ENCODE assay signal across 21 mouse cellular contexts in the genomic region with DNA sequence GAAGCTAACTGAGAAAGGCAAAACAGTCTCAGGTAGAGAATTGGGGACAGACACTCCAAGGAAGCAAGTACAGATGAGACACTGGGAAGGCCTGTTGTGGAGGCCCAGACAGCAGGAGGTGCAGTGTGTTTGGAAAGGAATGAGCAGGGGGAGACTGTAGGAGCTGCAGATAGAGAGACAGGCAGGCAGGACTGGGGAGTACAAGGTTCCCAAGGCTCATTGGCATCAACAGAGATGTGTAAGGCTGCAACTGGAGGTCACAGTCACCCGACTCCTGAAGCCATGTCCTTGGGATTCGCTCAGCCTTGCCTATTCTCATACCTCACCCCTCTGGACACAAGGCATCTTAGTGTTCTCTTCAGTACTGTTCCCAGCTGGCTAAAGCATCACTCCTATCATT.
DNase-seq lines count a peak whose midpoint lies in the region; ATAC-seq lines count a peak whose summit lies in the region.
"Had no signal": no experiment of that assay in that cellular context is flagged by ENCODE, and none has a peak within 500 bp of the region (broad histone marks: within the 10 kb centered on the region; RNA-seq: fewer than 3 reads in every experiment).

No protein-coding gene starts in this region.

- no peak for ATAC-seq in forebrain, embryonic 14.5 days
- ATAC-seq: forebrain, embryonic 13.5 days; forebrain, embryonic 16.5 days had no signal

- peak overlapping the region; percentile 42; the same call in 1 of the 2 replicates for H3K27ac ChIP-seq in forebrain, embryonic 10.5 days
- H3K27ac ChIP-seq in forebrain, embryonic 14.5 days (ENCODE audit: low read depth, low read length) = no peak overlapping the region
- 0 out of 2 replicates have a peak overlapping the region, but pooled peaks have one; percentile 2 for H3K27ac ChIP-seq in limb, embryonic 10.5 days
- H3K27ac ChIP-seq: embryonic facial prominence, embryonic 13.5 days; embryonic facial prominence, embryonic 15.5 days; forebrain, embryonic 13.5 days had no signal

- H3K9me3 ChIP-seq in forebrain, embryonic 10.5 days = no peaks in the 10 kb centered on the region
- no peaks in the 10 kb centered on the region for H3K9me3 ChIP-seq in forebrain, embryonic 14.5 days (replicated peaks; ENCODE audit: control insufficient read depth, low read length)
- no peaks in the 10 kb centered on the region for H3K9me3 ChIP-seq in limb, embryonic 10.5 days (replicated peaks)
- H3K9me3 ChIP-seq: embryonic facial prominence, embryonic 13.5 days; embryonic facial prominence, embryonic 15.5 days; forebrain, embryonic 13.5 days had no signal

- peaks cover 36% of the 10 kb centered on the region for H3K4me1 ChIP-seq in forebrain, embryonic 10.5 days
- H3K4me1 ChIP-seq in forebrain, embryonic 14.5 days (ENCODE audit: control insufficient read depth, insufficient read depth, low read length) = peaks cover 13% of the 10 kb centered on the region
- peaks cover 26% of the 10 kb centered on the region for H3K4me1 ChIP-seq in limb, embryonic 10.5 days
- H3K4me1 ChIP-seq: embryonic facial prominence, embryonic 15.5 days had no signal

- 81% methylated on average over 2 of the region's 2 CpGs for WGBS in forebrain, embryonic 10.5 days
- WGBS in forebrain, embryonic 14.5 days = 90% methylated on average over 2 of the region's 2 CpGs
- WGBS in limb, embryonic 10.5 days = 87% methylated on average over 2 of the region's 2 CpGs

- no peak overlapping the region for H3K9ac ChIP-seq in forebrain, embryonic 14.5 days (ENCODE audit: low read length)
- H3K9ac ChIP-seq: embryonic facial prominence, embryonic 13.5 days; embryonic facial prominence, embryonic 15.5 days; forebrain, embryonic 13.5 days had no signal

- no peaks in the 10 kb centered on the region for H3K36me3 ChIP-seq in forebrain, embryonic 10.5 days (replicated peaks)
- H3K36me3 ChIP-seq in forebrain, embryonic 14.5 days (ENCODE audit: control insufficient read depth, insufficient read depth, low read length) = no peaks in the 10 kb centered on the region
- no peaks in the 10 kb centered on the region for H3K36me3 ChIP-seq in limb, embryonic 10.5 days
- H3K36me3 ChIP-seq: embryonic facial prominence, embryonic 13.5 days; embryonic facial prominence, embryonic 15.5 days had no signal

- H3K4me3 ChIP-seq in forebrain, embryonic 10.5 days = no peak overlapping the region
- H3K4me3 ChIP-seq in forebrain, embryonic 14.5 days (ENCODE audit: low read depth, low read length) = no peak overlapping the region
- no peak overlapping the region for H3K4me3 ChIP-seq in limb, embryonic 10.5 days
- H3K4me3 ChIP-seq: embryonic facial prominence, embryonic 13.5 days; embryonic facial prominence, embryonic 15.5 days; erythroblast, embryonic 14.5 days; forebrain, embryonic 13.5 days had no signal

- DNase-seq in adrenal gland, adult 2 months = peak; percentile 52
- DNase-seq in adrenal gland, adult 8-10 months = no peak
- no peak for DNase-seq in forebrain, embryonic 10.5 days (ENCODE audit: extremely low spot score, low spot score)
- no peak for DNase-seq in forebrain, embryonic 14.5 days (ENCODE audit: low spot score)
- peak; percentile 32 for DNase-seq in ovary, adult 18-20 months (ENCODE audit: low spot score)
- no peak for DNase-seq in ovary, postnatal 10 days (ENCODE audit: low spot score)
- no peak for DNase-seq in limb, embryonic 10.5 days (ENCODE audit: low spot score)
- DNase-seq in gastrocnemius, postnatal 10 days = no peak
- DNase-seq: adrenal gland, postnatal 10 days; cerebellum, adult 11 months; cerebellum, adult 18-20 months; cerebellum, adult 8-10 months; cerebellum, adult 9-11 months; cerebellum, postnatal 14 days; cerebellum, postnatal 36 days; embryo, embryonic 11 days had no signal

- H3K4me2 ChIP-seq in forebrain, embryonic 14.5 days (ENCODE audit: low read length) = no peak overlapping the region
- H3K4me2 ChIP-seq: embryonic facial prominence, embryonic 13.5 days; embryonic facial prominence, embryonic 15.5 days; forebrain, embryonic 13.5 days had no signal

- peaks cover 7% of the 10 kb centered on the region; the same call in 1 of the 2 replicates for H3K27me3 ChIP-seq in forebrain, embryonic 10.5 days (ENCODE audit: poor library complexity, severe bottlenecking)
- no peaks in the 10 kb centered on the region for H3K27me3 ChIP-seq in forebrain, embryonic 14.5 days (replicated peaks; ENCODE audit: control insufficient read depth, insufficient read depth, low read length)
- H3K27me3 ChIP-seq in limb, embryonic 10.5 days (ENCODE audit: low read depth, poor library complexity, severe bottlenecking) = 0 out of 2 replicates have a peak, but pooled peaks cover 13% of the 10 kb centered on the region
- H3K27me3 ChIP-seq: embryonic facial prominence, embryonic 13.5 days; embryonic facial prominence, embryonic 15.5 days; forebrain, embryonic 13.5 days had no signal

Comparison
In these comparisons a context has a peak if more than half of its experiments do, and no peak if none do; other contexts are left out.
1. DNase-seq: peak in adrenal gland, adult 2 months (single experiment) and ovary, adult 18-20 months (single experiment); none in adrenal gland, adult 8-10 months (single experiment), forebrain, embryonic 10.5 days (single experiment), forebrain, embryonic 14.5 days (single experiment), ovary, postnatal 10 days (single experiment), limb, embryonic 10.5 days (single experiment) and gastrocnemius, postnatal 10 days (single experiment).